Mouse (Mus musculus) MEL (cell line): ENCODE data around the gene Mrpl45.

Experiments
- CTCF ChIP-seq, 3 experiments: IDR thresholded peaks in 2 of 3; conservative IDR thresholded peaks in 1 of 3; 2 replicates each; pipeline ENCODE4 v1.5.1; 2011 to 2012; ENCODE audit warnings: low read length in 3 of 3, low read depth in 2 of 3, mild to moderate bottlenecking in 2 of 3, improper control_type of control experiment in 1 of 3, inconsistent platforms in 1 of 3, mixed read lengths in 1 of 3, moderate library complexity in 1 of 3; ENCODE audit not compliant: control insufficient read depth in 1 of 3, insufficient read depth in 1 of 3, poor library complexity in 1 of 3, severe bottlenecking in 1 of 3
- HCFC1 ChIP-seq: IDR thresholded peaks from 2 replicates; pipeline ENCODE4 v1.6.1; 2012; ENCODE audit warnings: low read depth, mild to moderate bottlenecking, inconsistent platforms, low read length, improper control_type of control experiment, moderate library complexity
- POLR2A ChIP-seq, 2 experiments: IDR thresholded peaks; 2 replicates each; pipeline ENCODE4 v1.6.1; 2011 to 2012; ENCODE audit warnings: low read length in 2 of 2, mild to moderate bottlenecking in 2 of 2, control low read depth in 1 of 2, improper control_type of control experiment in 1 of 2, low read depth in 1 of 2, moderate library complexity in 1 of 2; ENCODE audit not compliant: control insufficient read depth in 1 of 2, insufficient read depth in 1 of 2, poor library complexity in 1 of 2
- TCF12 ChIP-seq: IDR thresholded peaks from 2 replicates; pipeline ENCODE4 v1.6.1; 2014; ENCODE audit warnings: low read depth, mild to moderate bottlenecking, inconsistent platforms, low read length, improper control_type of control experiment, moderate library complexity

DNA sequence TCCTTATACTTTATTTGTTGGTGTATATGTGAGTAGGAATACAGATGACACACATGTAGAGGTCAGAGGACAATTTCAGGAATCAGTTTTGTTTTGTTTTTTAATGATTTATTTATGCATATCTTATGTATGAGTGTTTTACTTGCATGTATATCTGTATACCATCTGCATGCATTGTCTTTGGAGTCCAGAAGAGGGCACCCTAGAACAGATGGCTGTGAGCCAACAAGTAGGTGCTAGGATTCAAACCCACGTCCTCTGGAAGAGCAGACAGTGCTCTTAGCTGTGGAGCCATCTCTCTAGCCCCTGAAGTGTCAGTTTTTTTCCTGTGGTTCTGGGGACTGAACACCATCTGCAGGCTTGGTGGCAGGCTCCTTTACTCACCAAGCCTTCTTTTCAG is 9.7 kb downstream of the Mrpl45 start:
- no peak for TF ChIP-seq POLR2A (IDR thresholded peaks at IDR 0.05; ENCODE audit: control insufficient read depth in 1 of 2, insufficient read depth in 1 of 2, low read depth in 1 of 2, low read length in 2 of 2, poor library complexity in 1 of 2)
- no peak for TF ChIP-seq HCFC1
- TF ChIP-seq CTCF (IDR thresholded peaks at IDR 0.05 in 2 of 3, conservative IDR thresholded peaks at IDR 0.05 in 1 of 3; ENCODE audit: control insufficient read depth in 1 of 3, insufficient read depth in 1 of 3, low read depth in 2 of 3, low read length in 3 of 3, poor library complexity in 1 of 3, severe bottlenecking in 1 of 3), result peak; percentile 53 to 75 (median 72)
- TF ChIP-seq TCF12, result no peak
